Mouse (Mus musculus) olfactory bulb, adult 2 months (tissue): ENCODE data around the gene Klc2.

Experiments
- CTCF ChIP-seq: fragments of 200-500 bp; IDR thresholded peaks from 2 replicates; pipeline ENCODE4 v1.5.1; 2012; ENCODE audit warnings: low read depth, mild to moderate bottlenecking, low read length, moderate library complexity; ENCODE audit not compliant: insufficient read depth
- POLR2A ChIP-seq: fragments of 200-500 bp; IDR thresholded peaks from 2 replicates; pipeline ENCODE4 v1.6.1; 2012; ENCODE audit warnings: mild to moderate bottlenecking, low read depth, low read length, moderate library complexity; ENCODE audit not compliant: insufficient read depth

- TF ChIP-seq CTCF (no peak), POLR2A (no peak)
These were observed 34.2 kb downstream of the Klc2 start for GRCm38 (mm10) chr19:5083961-5084833.
